Mouse (Mus musculus) neutrophil, adult 65 days (primary cell): ENCODE measurements around the gene Myrf. TPM values are rescaled to one million over a fixed set of nuclear protein-coding genes. Genes with fewer than 3 reads are reported as not detected.

Source experiments
- total RNA-seq: library from RNA; stranded (reverse); gene quantifications from 2 replicates; pipeline ENCODE4 v1.2.4, GENCODE M21; 2023

Gene Myrf
- not detected in 2 replicates for total RNA-seq

DNA sequence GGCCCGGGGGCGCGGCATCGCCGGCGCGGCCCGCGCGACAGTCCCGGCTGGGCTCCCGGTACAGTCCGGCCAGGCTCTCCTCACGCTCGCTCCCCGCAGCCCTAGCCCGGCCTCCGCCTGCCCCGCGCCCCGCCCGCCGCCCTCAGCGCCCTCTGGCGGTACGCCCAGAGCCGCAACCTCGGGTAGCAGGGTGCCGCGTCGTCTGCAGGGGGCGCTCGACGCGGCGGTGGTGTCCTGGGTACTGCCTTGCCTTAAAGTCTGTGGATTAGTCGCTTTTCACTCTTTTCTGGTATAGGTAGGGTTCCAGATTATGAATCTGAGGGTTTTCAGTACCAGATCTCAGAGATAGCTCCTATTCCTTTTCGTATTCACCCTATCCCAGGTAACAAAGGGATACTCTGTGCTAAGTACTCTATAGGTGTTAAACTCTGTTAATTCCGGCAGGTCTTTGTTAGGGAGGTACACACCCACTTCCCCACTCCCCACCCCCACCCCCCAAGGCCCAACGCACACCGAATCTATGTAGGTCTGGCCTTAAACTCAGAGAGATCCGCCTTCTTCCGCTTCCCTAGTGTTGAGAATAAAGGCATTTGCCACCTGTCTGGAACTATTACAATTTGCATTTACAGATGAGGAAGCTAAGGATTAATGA, at the start of gene Myrf:
Gene Myrf, minus strand, starts transcription at position 95 of the 652 bp plus-strand sequence.

DNA sequence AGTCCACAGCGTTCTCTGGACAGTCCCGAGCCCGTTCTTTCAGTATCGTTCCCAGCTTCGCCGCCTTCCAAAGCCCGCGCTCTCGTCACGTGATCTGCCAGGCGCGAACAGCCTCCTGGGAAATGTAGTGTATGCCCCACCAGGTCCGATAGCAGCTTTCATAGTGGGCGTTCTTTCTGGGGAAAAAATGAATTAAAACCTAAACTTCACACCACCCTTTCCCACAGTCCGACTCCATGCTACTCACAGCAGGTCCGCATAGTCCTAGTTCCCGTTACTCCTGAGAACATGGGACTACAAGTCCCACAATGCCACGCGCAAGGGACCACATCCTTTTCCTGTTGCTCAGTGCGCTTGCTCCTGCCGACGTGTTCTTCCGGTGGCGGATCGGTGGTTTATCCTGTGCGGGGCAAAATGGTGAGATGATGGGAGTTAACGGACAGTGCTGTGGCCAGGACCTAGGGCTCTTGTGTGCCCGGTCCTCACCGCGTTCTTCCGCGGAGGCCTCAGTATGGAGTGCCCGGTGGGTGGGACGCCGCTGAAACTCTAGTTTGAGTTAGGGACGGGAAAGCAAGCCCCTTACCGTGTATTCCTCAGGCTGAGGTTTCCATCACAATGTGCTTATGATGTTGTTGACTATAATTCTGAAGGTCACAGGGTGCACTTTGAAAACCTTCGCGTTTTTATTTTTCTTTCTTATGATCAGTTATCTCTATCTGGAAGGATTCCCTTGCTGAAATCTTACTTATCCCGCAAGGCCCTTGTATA, 36.5 kb downstream of the Myrf start, which contains the start of the genes Tmem258 and Fen1:
Gene Tmem258, plus strand, starts transcription at position 167 of the 768 bp plus-strand sequence.
Gene Fen1, minus strand, starts transcription at position 322 of the 768 bp plus-strand sequence.

DNA sequence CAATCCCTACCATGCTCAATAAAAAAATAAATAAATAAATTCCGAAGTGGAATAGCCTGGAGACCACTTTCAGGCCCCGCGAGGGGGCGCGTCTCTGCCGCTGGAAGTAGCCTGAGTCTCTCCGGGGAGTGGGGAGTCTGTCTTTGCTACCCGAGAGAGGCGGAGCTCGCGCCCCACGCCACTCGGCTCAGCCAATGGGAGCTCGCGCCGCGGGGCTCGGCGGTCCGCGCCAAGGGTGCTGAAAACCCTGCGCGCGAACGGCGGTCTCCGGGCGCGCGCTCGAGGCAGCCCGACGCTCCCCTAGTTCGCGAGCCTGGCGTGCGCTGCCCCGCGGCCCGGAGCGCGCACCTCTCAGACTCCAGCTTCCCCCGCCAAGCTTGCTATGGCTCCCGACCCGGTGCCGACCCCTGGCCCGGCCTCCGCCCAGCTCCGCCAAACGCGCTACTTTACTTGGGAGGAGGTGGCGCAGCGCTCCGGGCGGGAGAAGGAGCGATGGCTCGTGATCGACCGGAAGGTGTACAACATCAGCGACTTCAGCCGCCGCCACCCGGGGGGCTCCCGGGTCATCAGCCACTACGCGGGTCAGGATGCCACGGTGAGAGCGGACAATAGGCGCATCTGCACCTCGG, 57.8 kb downstream of the Myrf start, which contains the start of gene Fads1:
Gene Fads1, plus strand, starts transcription at position 219 of the 629 bp plus-strand sequence.

Other genes with a start within 250 kb of the Myrf start
- gene Best1, start 239.1 kb downstream of the Myrf start, total RNA-seq = not detected in 2 replicates
- gene Rab3il1, start 239.1 kb downstream of the Myrf start, total RNA-seq = 1.3 and 2.1 TPM in 2 replicates
- 1.7 and 2.1 TPM in 2 replicates for gene Fads3, start 199.2 kb downstream of the Myrf start, total RNA-seq
- 1.1 and 1.2 TPM in 2 replicates for gene Fads2, start 139.0 kb downstream of the Myrf start, total RNA-seq
- gene Fads1, start 57.9 kb downstream of the Myrf start, total RNA-seq = 4.1 and 6.0 TPM in 2 replicates
- 55.7 and 86.5 TPM in 2 replicates for gene Tmem258, start 36.7 kb downstream of the Myrf start, total RNA-seq
- gene Fen1, start 36.6 kb downstream of the Myrf start, total RNA-seq = 32.8 and 35.9 TPM in 2 replicates
- gene Dagla, start 64.1 kb upstream of the Myrf start, total RNA-seq = 0.18 and 0.25 TPM in 2 replicates
- gene Syt7, start 148.3 kb upstream of the Myrf start, total RNA-seq = not detected in 2 replicates
- gene Lrrc10b, start 216.7 kb upstream of the Myrf start, total RNA-seq = not detected in 2 replicates
- gene Ppp1r32, start 242.2 kb upstream of the Myrf start, total RNA-seq = 3.4 and 3.9 TPM in 2 replicates